Mouse (Mus musculus): Measurements from ENCODE around the gene Sergef.
A peak's percentile ranks its signal among the peaks of the same experiment; 100 is the strongest.
"Not testable (repeated sequence)": the region's sequence is repeated elsewhere in the genome, so short reads cannot be mapped to it uniquely, and the experiment has no call there.

Sergef gene

GRCm38 (mm10) chr7:46639692-46640031 lies at the start of gene Sergef:
Gene Sergef, minus strand, starts transcription at chr7:46639807.
- DNase-seq (ENCODE audit: low read depth, low spot score): peak; percentile 81

GRCm38 (mm10) chr7:46686827-46687226 lies 47.2 kb upstream of the Sergef start:
- DNase-seq (ENCODE audit: low read depth, low spot score): no peak

GRCm38 (mm10) chr7:46680732-46681131 lies 41.1 kb upstream of the Sergef start:
- no peak for DNase-seq (ENCODE audit: low read depth, low spot score)

- not testable (repeated sequence) for DNase-seq (ENCODE audit: low read depth, low spot score)
These were observed 39.4 kb upstream of the Sergef start for GRCm38 (mm10) chr7:46679044-46679443.

- DNase-seq (ENCODE audit: low read depth, low spot score): no peak
These were observed 38.8 kb upstream of the Sergef start for GRCm38 (mm10) chr7:46678417-46678816.

- no peak for DNase-seq (ENCODE audit: low read depth, low spot score)
These were observed 37.3 kb upstream of the Sergef start for GRCm38 (mm10) chr7:46676808-46677360.

- no peak for DNase-seq (ENCODE audit: low read depth, low spot score)
These were observed 36.3 kb upstream of the Sergef start for GRCm38 (mm10) chr7:46675886-46676285.

- DNase-seq (ENCODE audit: low read depth, low spot score): no peak
These were observed 35.5 kb upstream of the Sergef start for GRCm38 (mm10) chr7:46675061-46675460.

- no peak for DNase-seq (ENCODE audit: low read depth, low spot score)
These were observed 32.6 kb upstream of the Sergef start, which contains the start of gene Tph1 for GRCm38 (mm10) chr7:46672160-46672672. Gene Tph1, minus strand, starts transcription at chr7:46672537.

- DNase-seq (ENCODE audit: low read depth, low spot score): no peak
These were observed 27.6 kb upstream of the Sergef start for GRCm38 (mm10) chr7:46667256-46667655.

- peak; percentile 43 for DNase-seq (ENCODE audit: low read depth, low spot score)
These were observed 25.6 kb upstream of the Sergef start for GRCm38 (mm10) chr7:46665236-46665635.

- DNase-seq (ENCODE audit: low read depth, low spot score): no peak
These were observed 22.0 kb upstream of the Sergef start for GRCm38 (mm10) chr7:46661591-46662090.

GRCm38 (mm10) chr7:46652279-46652678 lies 12.7 kb upstream of the Sergef start:
- no peak for DNase-seq (ENCODE audit: low read depth, low spot score)

- DNase-seq (ENCODE audit: low read depth, low spot score): not testable (repeated sequence)
These were observed 10.6 kb upstream of the Sergef start for GRCm38 (mm10) chr7:46650231-46650630.

- DNase-seq (ENCODE audit: low read depth, low spot score): no peak
These were observed 9.0 kb upstream of the Sergef start for GRCm38 (mm10) chr7:46648431-46649140.

GRCm38 (mm10) chr7:46643172-46643571 lies 3.6 kb upstream of the Sergef start:
- no peak for DNase-seq (ENCODE audit: low read depth, low spot score)

- DNase-seq (ENCODE audit: low read depth, low spot score): no peak
These were observed 455 bp upstream of the Sergef start for GRCm38 (mm10) chr7:46640062-46640461.

- DNase-seq (ENCODE audit: low read depth, low spot score): no peak
These were observed 517 bp downstream of the Sergef start for GRCm38 (mm10) chr7:46638889-46639691.

- no peak for DNase-seq (ENCODE audit: low read depth, low spot score)
These were observed 11.1 kb downstream of the Sergef start for GRCm38 (mm10) chr7:46628375-46628975.

GRCm38 (mm10) chr7:46623979-46624378 lies 15.6 kb downstream of the Sergef start:
- no peak for DNase-seq (ENCODE audit: low read depth, low spot score)

- no peak for DNase-seq (ENCODE audit: low read depth, low spot score)
These were observed 21.0 kb downstream of the Sergef start for GRCm38 (mm10) chr7:46618416-46619110.
